Mouse (Mus musculus): ENCODE results near the gene Il33. TPM values are rescaled to one million over a fixed set of nuclear protein-coding genes. Genes with fewer than 3 reads are reported as not detected.

The Il33 gene
- total RNA-seq (2021), result 1 to 10 TPM; 6.1 to 7.0 TPM

- intact Hi-C loops (cut with DNase I), result no loop called here
- peak; percentile 63 to 64 for DNase-seq
Measured at GRCm38 (mm10) chr19:29924638-29925258, at the start of gene Il33. Gene Il33 (plus strand): TSS chr19:29925114.

DNA sequence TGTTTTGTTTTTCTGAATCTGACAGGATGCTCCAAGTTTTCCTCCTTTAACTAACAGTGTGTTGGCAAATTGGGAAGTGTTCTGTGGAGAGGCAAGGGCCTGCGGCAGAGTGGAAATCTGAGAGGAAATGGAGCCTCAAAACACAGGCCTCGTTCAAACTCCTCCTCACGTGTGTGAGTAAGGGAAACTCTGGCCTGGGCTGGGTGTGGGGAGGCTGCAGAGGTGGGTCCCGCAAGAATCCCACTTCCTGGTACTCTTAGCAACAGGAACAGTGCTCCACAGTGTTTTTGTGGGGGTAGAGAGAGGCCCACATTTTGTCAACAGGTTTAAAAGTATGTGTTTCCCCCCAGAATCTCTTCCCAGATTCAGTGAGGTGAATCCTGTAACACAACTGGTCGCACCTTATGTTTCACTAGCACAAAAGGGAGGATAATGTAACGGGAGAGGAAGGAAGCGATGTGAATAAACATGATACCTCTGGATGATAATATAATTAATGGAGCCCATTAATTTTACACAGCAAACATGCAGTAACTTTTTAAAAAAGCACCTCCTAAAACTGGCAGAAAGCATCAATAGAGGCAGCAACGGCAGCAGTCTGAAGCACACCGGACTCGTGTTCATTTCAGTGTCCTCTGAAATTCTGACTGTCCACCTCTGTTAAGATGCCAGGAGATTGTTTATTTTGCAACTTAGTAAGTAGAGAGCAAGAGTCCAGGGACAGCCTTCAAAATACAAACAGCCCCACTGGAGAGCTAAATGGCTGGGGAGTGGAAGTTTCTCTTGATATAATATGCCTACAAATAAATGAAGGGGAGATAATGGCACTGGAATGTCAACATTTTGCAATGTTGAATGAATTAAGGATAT, 47.3 kb upstream of the Il33 start:
- DNase-seq, result no peak
- intact Hi-C loops (cut with DNase I), result no loop called here

- DNase-seq, result no peak
- intact Hi-C loops (cut with DNase I), result no loop called here
Measured at GRCm38 (mm10) chr19:29878896-29879504, 45.9 kb upstream of the Il33 start.

GRCm38 (mm10) chr19:29880918-29881317, 44.0 kb upstream of the Il33 start:
- intact Hi-C loops (cut with DNase I), result no loop called here
- DNase-seq, result no peak

GRCm38 (mm10) chr19:29882696-29883095, 42.2 kb upstream of the Il33 start:
- intact Hi-C loops (cut with DNase I), result no loop called here
- DNase-seq, result no peak

DNA sequence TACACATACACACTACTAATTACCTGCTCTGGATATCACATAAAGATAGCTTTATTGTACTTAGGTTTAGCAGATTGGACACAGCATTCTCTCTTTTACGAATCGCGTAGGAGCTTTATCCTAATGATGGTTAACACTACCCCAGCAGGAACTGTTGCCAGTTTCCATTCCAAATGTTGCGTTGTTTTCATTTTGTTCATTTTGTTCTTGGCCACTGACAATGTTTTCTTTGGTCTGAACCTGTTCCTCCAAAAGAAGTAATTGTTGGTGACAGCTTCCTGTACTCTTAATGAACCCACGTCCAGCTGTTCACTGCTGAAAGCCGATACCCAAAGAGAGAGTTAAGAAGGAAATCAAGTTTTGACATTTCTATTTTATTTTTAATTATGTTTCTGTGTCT, 39.4 kb upstream of the Il33 start:
- intact Hi-C loops (cut with DNase I), result no loop called here
- no peak for DNase-seq

GRCm38 (mm10) chr19:29887476-29887875, 37.4 kb upstream of the Il33 start:
- intact Hi-C loops (cut with DNase I), result no loop called here
- DNase-seq, result no peak

GRCm38 (mm10) chr19:29888946-29889345, 36.0 kb upstream of the Il33 start:
- peak in 1 of 2 experiments; percentile 18 for DNase-seq
- intact Hi-C loops (cut with DNase I), result no loop called here

DNA sequence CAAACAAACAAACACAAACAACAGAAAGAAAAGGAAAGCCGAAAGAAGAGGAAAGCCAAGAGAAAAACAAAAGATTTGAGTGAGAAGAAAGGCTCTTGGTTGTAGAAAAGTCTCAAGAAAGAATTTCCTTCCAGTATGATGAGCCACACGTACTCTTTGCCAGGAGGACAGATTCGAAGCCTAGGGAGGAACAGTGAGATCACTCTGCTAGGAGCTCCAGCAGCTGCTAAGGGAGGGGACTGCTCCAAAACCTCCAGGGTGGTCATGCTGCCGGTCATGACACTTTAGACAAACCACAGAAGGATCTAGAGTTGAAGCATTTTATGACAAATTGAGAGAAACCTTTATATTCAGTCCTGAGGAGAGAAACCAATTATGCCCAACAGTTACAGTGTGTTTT, 32.9 kb upstream of the Il33 start:
- intact Hi-C loops (cut with DNase I), result no loop called here
- DNase-seq, result peak in 1 of 2 experiments; percentile 13

- intact Hi-C loops (cut with DNase I), result no loop called here
- no peak for DNase-seq
Measured at GRCm38 (mm10) chr19:29892786-29893185, 32.1 kb upstream of the Il33 start.

DNA sequence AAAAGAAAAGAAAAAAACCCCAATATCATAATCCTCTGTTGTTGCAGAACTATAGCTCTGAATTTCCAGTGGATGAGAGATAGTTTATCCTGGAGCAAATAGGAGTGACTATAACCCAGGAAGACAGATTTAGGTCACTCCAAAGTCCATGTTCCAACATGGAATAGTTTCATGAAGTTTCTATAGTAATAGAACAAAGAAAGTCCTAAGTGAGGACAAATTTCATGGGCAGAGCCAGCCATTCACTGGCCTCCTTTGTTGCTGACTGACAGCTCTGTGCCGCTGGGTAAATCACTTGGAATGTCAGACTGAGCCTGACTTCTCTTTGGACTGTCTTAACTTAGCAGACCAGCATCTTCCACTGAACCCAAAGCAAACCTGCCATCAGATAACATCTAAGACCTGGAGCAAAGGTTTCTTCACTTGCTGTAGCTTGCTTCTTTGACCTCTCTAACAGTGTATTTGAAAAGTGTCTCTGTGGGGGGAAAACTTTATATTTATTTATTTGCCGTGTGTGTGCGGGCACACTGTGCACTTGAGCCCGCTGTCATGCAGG, 31.1 kb upstream of the Il33 start:
- no peak for DNase-seq
- intact Hi-C loops (cut with DNase I), result no loop called here

GRCm38 (mm10) chr19:29894381-29894780, 30.5 kb upstream of the Il33 start:
- no peak for DNase-seq
- intact Hi-C loops (cut with DNase I), result no loop called here

- DNase-seq, result no peak
- intact Hi-C loops (cut with DNase I), result no loop called here
Measured at GRCm38 (mm10) chr19:29895047-29895446, 29.9 kb upstream of the Il33 start.

DNA sequence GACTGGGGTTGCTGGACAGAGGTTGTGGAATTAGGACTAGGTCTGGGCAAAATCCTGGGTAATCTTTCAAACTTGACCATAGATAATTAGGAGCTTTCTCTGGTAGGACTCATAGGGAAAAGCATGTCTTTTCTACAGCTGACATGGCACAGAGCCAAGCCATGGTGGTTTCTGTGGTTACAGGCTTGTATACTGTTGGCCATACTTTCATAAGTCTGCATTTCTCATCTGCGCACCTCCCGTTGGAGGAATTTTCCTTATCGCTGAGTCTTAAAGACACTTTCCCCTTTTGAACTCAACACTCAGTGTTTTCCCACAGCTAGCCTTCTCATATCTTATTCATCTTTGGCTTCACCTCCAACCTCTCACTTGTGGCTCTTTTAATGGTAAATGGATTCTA, 24.6 kb upstream of the Il33 start:
- intact Hi-C loops (cut with DNase I), result no loop called here

GRCm38 (mm10) chr19:29902343-29903070, 22.4 kb upstream of the Il33 start:
- intact Hi-C loops (cut with DNase I), result no loop called here
- no peak for DNase-seq

More for the DNA sequence above, 24.6 kb upstream of the Il33 start:
- no peak for DNase-seq

DNA sequence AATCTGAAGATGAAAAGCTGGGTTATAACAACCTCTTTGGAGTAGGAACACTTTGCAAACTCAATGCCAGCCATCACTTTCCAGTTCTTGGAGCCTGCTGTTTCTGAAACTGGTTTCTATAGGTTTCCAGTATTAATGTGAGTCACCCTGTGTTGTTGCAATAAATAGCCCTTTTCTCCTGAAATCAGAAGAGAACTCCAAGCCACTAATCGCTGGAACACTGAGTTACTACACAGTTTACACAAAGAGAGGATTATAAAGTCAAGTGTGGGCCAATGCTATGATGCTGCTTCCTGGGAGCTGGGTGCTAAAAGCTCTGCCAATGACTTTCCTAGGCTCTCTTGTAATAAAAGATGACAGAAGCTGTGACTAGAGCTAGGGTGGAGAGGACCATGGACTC, 19.0 kb upstream of the Il33 start:
- intact Hi-C loops (cut with DNase I), result no loop called here
- no peak for DNase-seq

GRCm38 (mm10) chr19:29909166-29909565, 15.7 kb upstream of the Il33 start:
- intact Hi-C loops (cut with DNase I), result no loop called here

GRCm38 (mm10) chr19:29911919-29912318, 13.0 kb upstream of the Il33 start:
- DNase-seq, result no peak
- intact Hi-C loops (cut with DNase I), result no loop called here

More at GRCm38 (mm10) chr19:29909166-29909565, 15.7 kb upstream of the Il33 start:
- DNase-seq, result no peak

GRCm38 (mm10) chr19:29917421-29917820, 7.5 kb upstream of the Il33 start:
- intact Hi-C loops (cut with DNase I), result no loop called here

DNA sequence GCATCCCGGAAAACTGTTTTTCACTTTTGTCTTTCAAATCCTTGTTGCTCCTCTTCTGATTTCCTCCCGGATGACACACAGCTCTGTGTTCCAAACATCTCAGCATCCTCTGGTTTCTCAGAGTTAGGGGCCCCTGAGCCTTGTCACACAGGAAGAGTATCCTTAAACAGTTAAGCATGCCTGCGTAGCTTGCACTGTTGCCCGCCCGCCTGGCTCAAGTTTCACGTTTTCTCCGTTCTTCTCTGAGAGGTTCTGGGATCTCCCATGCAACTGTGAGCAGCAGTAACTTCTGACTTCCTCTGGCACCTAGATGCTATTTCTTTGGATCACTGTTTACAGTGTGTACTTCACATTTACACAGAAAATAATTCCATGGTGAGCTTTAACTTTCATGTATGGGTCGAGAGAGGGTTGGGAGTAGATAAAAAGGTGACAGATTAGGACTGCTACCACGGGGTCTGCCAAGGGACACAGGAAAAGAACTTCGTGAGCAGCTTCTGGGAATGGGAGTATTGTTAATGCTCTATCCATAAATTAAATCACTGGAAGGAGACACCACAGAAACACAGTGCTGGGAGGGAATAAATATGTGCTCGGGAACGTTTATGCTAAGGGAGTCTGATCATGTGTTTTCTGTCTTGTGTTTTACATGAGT, 1.3 kb downstream of the Il33 start:
- intact Hi-C loops (cut with DNase I), result no loop called here
- DNase-seq, result peak; percentile 36 to 39

More at GRCm38 (mm10) chr19:29917421-29917820, 7.5 kb upstream of the Il33 start:
- DNase-seq, result no peak
